Mouse (Mus musculus) embryo, embryonic 10.5 days (tissue): ENCODE results near the gene Sorl1.

ENCODE experiments used
- DNase-seq: peaks from one replicate; pipeline ENCODE4 v3.0.0-alpha.2; 2015; ENCODE audit warnings: low spot score

The Sorl1 gene

GRCm38 (mm10) chr9:41958282-41958681 is 165.8 kb downstream of the Sorl1 start:
- DNase-seq = no peak

DNA sequence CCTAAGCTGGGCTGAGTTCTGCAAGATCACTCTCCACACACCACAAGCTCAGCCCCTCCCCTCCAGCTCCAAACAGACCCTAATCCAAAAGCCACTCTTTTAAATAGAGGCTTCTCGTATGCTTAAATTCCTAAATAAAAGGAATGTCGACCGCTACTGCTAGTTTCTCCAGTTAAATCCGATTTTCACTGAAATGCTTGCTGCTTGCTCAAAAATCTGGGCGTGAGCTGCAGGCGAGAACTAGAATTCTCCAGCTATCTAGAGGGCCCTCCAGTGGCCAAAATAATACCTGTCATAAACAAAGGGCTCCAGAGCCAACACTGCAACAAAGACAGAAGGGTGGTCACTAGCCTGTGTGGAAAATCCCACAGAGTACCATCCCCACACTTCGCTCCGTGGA is 170.6 kb downstream of the Sorl1 start:
- DNase-seq = peak; percentile 92

DNA sequence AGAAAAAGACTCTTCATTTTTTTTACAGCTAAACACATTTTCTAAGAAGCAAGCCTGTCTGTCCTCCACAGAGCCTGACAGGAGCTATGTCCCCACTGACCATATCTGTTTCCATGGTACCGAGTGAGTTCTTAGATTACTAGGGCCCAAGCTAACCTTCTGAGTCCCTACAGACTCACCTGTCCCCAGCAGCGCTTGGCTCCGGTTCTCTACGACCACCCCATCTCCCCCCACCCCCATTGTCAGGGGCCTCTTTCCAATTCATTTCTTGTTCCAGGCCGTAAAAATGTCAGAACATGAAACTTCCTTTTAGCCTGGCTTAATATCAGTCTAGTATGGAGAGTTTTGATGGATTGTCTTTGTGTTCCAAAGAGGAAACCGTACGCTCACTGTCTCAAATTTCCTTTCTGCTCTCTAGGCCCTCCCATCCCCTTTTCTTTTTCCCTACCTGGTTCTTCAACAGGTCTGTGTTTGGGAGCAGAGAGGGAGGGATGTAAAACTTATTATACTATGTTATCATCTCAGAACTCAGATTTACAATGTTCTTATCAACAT is 171.4 kb downstream of the Sorl1 start:
- DNase-seq = peak; percentile 34

- DNase-seq = peak; percentile 84
These were observed 172.5 kb downstream of the Sorl1 start for GRCm38 (mm10) chr9:41951472-41952129.

GRCm38 (mm10) chr9:41950991-41951451 is 173.1 kb downstream of the Sorl1 start:
- peak; percentile 95 for DNase-seq

GRCm38 (mm10) chr9:41950109-41950990 is 173.7 kb downstream of the Sorl1 start:
- DNase-seq = peak; percentile 91

- no peak for DNase-seq
These were observed 174.6 kb downstream of the Sorl1 start for GRCm38 (mm10) chr9:41949476-41949875.

GRCm38 (mm10) chr9:41944964-41945363 is 179.1 kb downstream of the Sorl1 start:
- no peak for DNase-seq

DNA sequence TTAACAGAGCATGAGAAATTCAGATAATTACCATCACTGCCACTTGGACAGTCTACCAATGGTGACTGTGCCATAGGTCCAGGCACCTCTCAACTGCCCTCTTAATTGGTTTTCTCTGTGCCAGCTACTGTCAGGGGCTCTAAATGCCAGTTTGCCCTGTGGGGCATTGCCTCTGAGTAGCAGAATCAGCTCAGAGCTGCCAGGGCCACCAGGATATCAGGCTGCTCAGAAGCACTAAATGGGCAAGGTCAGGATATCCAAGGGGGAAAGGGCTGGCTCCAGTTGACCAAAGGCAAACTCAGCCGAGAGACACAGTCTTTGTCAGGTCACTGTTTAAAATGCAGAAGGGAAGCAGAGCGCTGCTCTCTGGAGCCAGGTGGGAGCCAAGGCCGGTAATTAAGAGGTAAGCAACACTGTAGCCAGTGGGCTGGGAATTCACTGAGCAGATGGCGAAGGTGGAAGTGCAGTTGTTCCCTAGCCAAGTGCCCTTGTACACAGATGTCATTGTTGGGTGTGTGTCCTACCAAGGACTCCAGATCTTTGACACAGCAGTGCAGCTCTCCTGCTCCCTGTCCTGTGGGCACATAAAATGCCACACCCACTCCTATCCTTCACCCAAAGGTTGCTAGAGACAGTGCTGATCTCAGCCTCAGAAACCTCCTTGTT is 181.0 kb downstream of the Sorl1 start:
- no peak for DNase-seq

DNA sequence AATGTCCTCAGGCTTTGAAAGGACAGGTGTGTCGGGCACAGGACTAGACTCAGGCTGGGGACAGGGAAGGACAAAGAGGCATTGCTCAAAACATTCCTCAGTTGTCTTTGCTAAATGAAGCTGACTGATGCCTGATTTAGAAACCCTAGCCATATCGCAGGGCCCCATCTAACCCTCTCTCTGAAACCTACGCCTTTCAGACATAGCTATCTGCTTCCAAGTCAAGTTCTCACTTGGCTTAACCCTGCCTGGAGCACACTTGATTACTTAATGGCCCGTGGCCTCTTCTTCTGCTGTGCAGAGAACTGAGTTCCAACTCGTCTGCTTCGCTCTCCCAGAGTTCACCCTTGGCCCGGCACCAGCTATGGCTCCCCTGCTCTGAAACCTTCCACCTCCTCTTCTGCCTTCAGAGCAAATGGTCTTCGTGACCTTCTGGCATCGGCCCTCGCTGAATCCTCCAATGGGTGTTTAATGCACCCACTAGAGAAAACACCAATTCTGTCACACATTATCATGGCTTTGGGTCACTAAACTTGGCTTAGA is 183.7 kb downstream of the Sorl1 start:
- no peak for DNase-seq

- peak; percentile 24 for DNase-seq
These were observed 185.6 kb downstream of the Sorl1 start for GRCm38 (mm10) chr9:41938449-41938848.

DNA sequence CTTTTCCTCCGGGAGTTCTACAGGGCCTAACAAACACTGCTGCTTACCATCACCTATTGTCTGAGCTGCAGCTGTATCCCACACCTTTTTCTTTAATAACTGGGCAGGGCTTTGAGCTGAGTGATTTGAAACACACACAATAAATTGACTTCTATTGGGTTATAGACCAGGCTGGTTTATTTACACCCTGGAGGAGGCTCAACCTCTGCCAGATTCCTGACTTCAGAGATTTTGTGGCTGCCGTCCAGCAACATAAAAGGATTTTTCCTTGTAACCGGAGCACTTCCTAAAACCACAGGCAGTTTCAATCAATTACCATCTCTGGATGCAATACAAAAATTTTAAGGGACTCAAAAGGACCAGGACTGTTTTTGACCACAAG is 186.1 kb downstream of the Sorl1 start:
- DNase-seq = no peak

DNA sequence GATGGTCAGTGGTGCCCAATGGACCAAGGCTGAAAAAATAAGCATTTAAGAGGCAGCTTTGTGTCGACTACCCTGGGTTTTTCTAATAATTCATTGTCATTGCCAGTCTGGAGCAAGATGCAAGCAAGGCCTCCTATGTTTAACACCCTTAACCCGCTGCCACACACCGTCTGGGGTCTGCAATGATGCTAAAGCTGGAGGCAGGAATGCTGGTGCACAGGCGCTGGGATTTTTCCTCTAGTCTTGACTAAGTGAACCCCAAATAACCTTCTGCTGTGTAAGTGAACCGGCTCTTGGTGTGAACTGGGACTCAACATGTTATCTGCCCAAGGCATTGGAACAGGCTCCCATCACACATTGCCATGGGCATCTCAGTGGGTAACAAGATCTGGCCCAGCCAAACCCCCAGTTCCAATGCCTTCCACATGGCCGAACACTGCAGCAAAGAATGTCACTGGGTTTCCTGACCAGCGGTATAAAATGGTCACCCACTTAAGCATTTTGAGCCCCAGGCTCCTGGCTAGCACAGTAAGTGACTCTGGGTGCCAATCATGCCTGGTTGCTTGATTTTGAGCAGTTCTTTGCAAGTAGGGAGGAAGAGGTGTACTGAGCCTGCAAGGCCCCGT is 186.6 kb downstream of the Sorl1 start:
- no peak for DNase-seq

- DNase-seq = peak; percentile 72
These were observed 187.5 kb downstream of the Sorl1 start for GRCm38 (mm10) chr9:41936598-41936997.

- DNase-seq = no peak
These were observed 188.1 kb downstream of the Sorl1 start for GRCm38 (mm10) chr9:41935979-41936378.

GRCm38 (mm10) chr9:41935373-41935971 is 188.6 kb downstream of the Sorl1 start:
- DNase-seq = peak; percentile 82

GRCm38 (mm10) chr9:41934848-41935372 is 189.2 kb downstream of the Sorl1 start:
- DNase-seq = no peak

DNA sequence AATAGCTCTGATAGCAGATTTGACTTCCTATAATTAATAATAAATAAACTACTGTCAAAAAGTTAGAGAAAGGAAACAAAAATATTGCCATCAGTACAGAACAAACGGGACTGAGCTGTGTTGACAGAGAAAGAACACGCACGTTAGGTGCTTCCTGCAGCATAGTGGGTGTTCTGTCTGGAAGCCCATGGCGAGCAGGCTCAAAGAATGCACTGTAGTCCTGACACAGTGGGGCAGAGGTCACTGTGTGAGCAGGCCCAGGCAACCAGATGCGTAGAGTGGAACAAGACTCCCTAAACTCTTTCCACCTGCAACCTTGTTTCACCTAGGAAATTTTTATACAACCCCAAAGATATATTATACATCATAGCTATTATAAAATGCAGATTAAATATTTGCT is 194.1 kb downstream of the Sorl1 start:
- peak; percentile 56 for DNase-seq

GRCm38 (mm10) chr9:41925721-41926120 is 198.4 kb downstream of the Sorl1 start:
- DNase-seq = no peak

DNA sequence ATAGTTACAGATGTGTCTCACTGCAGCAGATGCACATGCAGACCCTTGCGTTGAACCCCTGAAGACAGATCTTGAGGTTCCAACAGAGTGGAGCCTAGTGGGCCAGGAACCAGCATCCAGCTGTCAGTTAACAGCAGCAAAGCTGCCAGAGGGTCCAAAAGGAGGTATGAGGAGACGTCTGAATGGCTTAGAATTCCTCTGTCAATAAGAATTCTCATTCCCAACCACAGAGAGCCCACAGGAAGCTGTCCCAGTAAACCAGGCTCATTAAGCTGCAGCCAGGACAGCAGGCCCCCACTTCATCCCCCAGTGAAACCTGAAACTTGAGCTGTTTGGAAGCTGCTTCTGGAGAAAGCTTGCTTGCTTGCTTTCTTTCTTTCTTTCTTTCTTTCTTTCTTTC is 200.0 kb downstream of the Sorl1 start:
- peak; percentile 69 for DNase-seq

DNA sequence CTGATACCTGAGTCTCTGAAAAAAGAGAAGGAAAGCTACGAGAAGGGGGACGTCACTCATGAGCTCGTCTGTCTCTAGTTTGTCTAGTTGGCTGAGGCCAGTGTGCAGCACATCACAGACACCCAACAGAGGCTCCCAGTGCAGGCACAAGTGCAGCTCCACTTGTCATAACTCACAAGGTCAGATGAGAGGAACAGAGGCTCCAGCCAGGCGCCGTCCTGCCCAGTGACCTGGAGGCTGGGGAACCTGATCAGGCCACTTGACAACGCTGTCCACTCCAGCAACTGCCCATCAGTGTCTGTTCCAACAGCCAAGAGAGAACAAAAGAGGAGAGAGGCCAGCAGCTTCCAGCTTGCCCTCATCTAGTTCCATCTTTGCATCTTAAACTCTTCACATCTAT is 201.7 kb downstream of the Sorl1 start:
- no peak for DNase-seq
